Mouse (Mus musculus): ENCODE results near the gene Glis1.

DNA sequence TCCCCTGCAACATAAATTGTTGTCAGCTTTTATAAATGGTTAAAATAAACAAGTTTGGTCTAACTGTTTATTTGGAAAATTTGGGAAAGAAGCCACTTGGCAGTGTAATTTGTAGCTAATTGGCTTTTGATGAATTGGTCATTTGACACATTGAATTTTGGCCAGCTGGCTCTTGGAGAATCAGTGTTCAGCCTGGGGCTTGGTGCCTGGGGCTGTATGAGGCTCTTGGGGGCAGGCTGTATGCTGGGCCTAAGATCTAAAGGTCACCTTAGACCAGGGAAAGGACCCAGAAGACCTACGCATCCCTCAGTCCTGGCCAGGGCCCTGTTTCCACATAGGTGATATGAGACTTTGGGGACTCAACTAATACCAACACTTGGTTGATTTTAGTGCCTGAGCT is 111.3 kb downstream of the Glis1 start:
- TF ChIP-seq CTCF (IDR thresholded peaks at IDR 0.05; ENCODE audit: control insufficient read depth, insufficient read depth, insufficient replicate concordance, low read depth, low read length) (no peak), POLR2A (IDR thresholded peaks at IDR 0.05; ENCODE audit: control insufficient read depth, low read depth, low read length) (no peak)

Data from testis, adult 2 months (tissue).